Mouse (Mus musculus): ENCODE results near the gene Tbc1d32. TPM values are rescaled to one million over a fixed set of nuclear protein-coding genes. Genes with fewer than 3 reads are reported as not detected.

The Tbc1d32 gene
- total and polyA plus RNA-seq, 3 experiments, result 4.4 to 5.9 (median 4.6) TPM

GRCm38 (mm10) chr10:56106333-56106995 lies 122.0 kb downstream of the Tbc1d32 start, which contains the start of gene Msl3l2 (continued):
- no peak for TF ChIP-seq RCOR1 (conservative IDR thresholded peaks at IDR 0.05; ENCODE audit: low read depth, low read length)
- peak; percentile 35; the same call in 1 of the 2 replicates for TF ChIP-seq CHD2 (IDR thresholded peaks at IDR 0.05; ENCODE audit: low read length)
- TF ChIP-seq CHD1 (IDR thresholded peaks at IDR 0.05; ENCODE audit: low read depth, low read length), result no peak
- TF ChIP-seq POLR2A (IDR thresholded peaks at IDR 0.05; ENCODE audit: low read depth, low read length), result no peak
- no peak for TF ChIP-seq PAX5 (IDR thresholded peaks at IDR 0.05; ENCODE audit: low read length)
- TF ChIP-seq BHLHE40 (IDR thresholded peaks at IDR 0.05; ENCODE audit: low read depth, low read length), result no peak
- TF ChIP-seq JUND (conservative IDR thresholded peaks at IDR 0.05; ENCODE audit: low read depth, low read length), result no peak
- TF ChIP-seq TCF12 (IDR thresholded peaks at IDR 0.05; ENCODE audit: low read depth, low read length), result no peak
- no peak for TF ChIP-seq KAT2A (IDR thresholded peaks at IDR 0.05; ENCODE audit: insufficient replicate concordance, low read length)
- TF ChIP-seq MAX (IDR thresholded peaks at IDR 0.05; ENCODE audit: low read length), result no peak
- no peak for TF ChIP-seq ZNF384 (IDR thresholded peaks at IDR 0.05; ENCODE audit: low read depth, low read length)
- TF ChIP-seq MAZ (IDR thresholded peaks at IDR 0.05; ENCODE audit: low read depth, low read length), result no peak
- TF ChIP-seq UBTF (IDR thresholded peaks at IDR 0.05; ENCODE audit: low read depth, low read length), result no peak

- Histone ChIP-seq H3K4me2 (ENCODE audit: insufficient read depth, low read depth, poor library complexity, severe bottlenecking) (no peak overlapping the region), H3K4me1 (ENCODE audit: control insufficient read depth in 1 of 2, insufficient read depth in 2 of 2) (no peaks in the 10 kb centered on the region), H3K27ac (ENCODE audit: insufficient read depth, low read depth) (no peak overlapping the region), H3K9ac (ENCODE audit: insufficient read depth, low read depth) (no peak overlapping the region), H3K9me3 (replicated peaks; ENCODE audit: low read length) (no peaks in the 10 kb centered on the region), H3K4me3 (replicated peaks in 1 of 3; ENCODE audit: low read depth in 2 of 3, low read length in 2 of 3, poor library complexity in 1 of 3) (no peak overlapping the region), H3K79me2 (replicated peaks; ENCODE audit: control insufficient read depth, extremely low read depth, insufficient read depth, poor library complexity, severe bottlenecking) (no peaks in the 10 kb centered on the region), H3K27me3 (replicated peaks) (no peaks in the 10 kb centered on the region), H3K36me3 (replicated peaks in 1 of 2; ENCODE audit: control insufficient read depth in 1 of 2, insufficient read depth in 1 of 2, low read length in 1 of 2) (peaks cover 0 to 7% of the 10 kb centered on the region in 2 experiments)
- dilution Hi-C loops (cut with MboI; ENCODE audit: extremely low pct_ligation_motif_present, extremely low pct_unique_long_range_greater_than_20kb, low sequenced_read_pairs), result no loop called here
- in situ Hi-C loops (cut with MboI; ENCODE audit: low pct_ligation_motif_present, low pct_unique_long_range_greater_than_20kb, low sequenced_read_pairs), result no loop called here
- no peak for TF ChIP-seq E2F4 (IDR thresholded peaks at IDR 0.05; ENCODE audit: insufficient replicate concordance, low read depth, low read length)
- TF ChIP-seq MAX (IDR thresholded peaks at IDR 0.05; ENCODE audit: low read length), result no peak
- TF ChIP-seq SIN3A (IDR thresholded peaks at IDR 0.05; ENCODE audit: low read length), result no peak
- TF ChIP-seq ZKSCAN1 (IDR thresholded peaks at IDR 0.05; ENCODE audit: borderline replicate concordance, low read depth, low read length), result no peak
- no peak for TF ChIP-seq ETS1 (conservative IDR thresholded peaks at IDR 0.05; ENCODE audit: low read depth, low read length)
- no peak for TF ChIP-seq EP300 (IDR thresholded peaks at IDR 0.05; ENCODE audit: low read length)
- TF ChIP-seq ELF1 (IDR thresholded peaks at IDR 0.05; ENCODE audit: low read depth, low read length), result no peak
- TF ChIP-seq JUN (IDR thresholded peaks at IDR 0.05; ENCODE audit: insufficient read depth, low read depth, low read length), result no peak
- TF ChIP-seq PAX5 (IDR thresholded peaks at IDR 0.05; ENCODE audit: low read length), result no peak
- TF ChIP-seq SMC3 (IDR thresholded peaks at IDR 0.05; ENCODE audit: low read depth, low read length), result no peak
- TF ChIP-seq RCOR1 (conservative IDR thresholded peaks at IDR 0.05; ENCODE audit: low read depth, low read length), result no peak
- TF ChIP-seq MAFK (IDR thresholded peaks at IDR 0.05; ENCODE audit: insufficient replicate concordance, low read length), result no peak
- TF ChIP-seq NRF1 (IDR thresholded peaks at IDR 0.05; ENCODE audit: low read depth, low read length), result no peak
- no peak for TF ChIP-seq USF1 (IDR thresholded peaks at IDR 0.05; ENCODE audit: low read depth, low read length)
- no peak for TF ChIP-seq POLR2AphosphoS2 (IDR thresholded peaks at IDR 0.05; ENCODE audit: low read depth, low read length)
- TF ChIP-seq CHD1 (IDR thresholded peaks at IDR 0.05; ENCODE audit: low read depth, low read length), result no peak
- no peak for TF ChIP-seq HCFC1 (IDR thresholded peaks at IDR 0.05; ENCODE audit: low read depth, low read length)
- TF ChIP-seq MXI1 (IDR thresholded peaks at IDR 0.05; ENCODE audit: low read depth, low read length), result no peak
- no peak for DNase-seq (ENCODE audit: extremely low read depth)
Observed at GRCm38 (mm10) chr10:56099641-56100310, 128.7 kb downstream of the Tbc1d32 start.
